Mouse (Mus musculus): ENCODE data around the gene Rtn4r. TPM values are rescaled to one million over a fixed set of nuclear protein-coding genes. Genes with fewer than 3 reads are reported as not detected.

Rtn4r gene
- total and polyA plus RNA-seq, 2 experiments: not detected

DNA sequence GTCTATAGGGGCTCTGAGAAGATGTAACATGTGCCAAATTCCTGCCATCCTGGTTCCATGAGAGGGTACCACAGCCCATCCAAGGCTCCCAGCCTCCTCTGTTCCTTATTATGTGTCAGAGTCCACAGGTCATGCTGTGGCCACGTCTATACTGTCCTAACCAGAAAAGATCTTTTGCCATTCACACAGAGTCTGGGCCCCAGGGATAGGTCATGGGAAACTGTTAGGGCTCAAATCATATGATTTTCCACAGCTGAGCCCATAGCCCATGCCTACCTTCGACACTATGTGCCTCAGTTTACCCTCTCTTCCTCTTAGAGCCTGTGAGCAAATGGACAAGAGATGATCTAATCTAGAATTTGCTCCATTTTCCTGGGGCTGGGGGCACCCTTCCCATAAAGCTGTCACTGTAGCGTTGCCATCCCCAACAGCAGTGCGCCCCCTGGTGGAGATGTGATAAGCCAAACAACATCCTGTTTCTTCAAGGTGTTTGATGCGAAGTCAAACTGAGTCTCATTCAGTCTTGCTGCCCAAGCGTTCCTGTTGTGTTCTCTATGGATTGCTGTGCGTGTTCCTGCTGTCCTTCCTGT lies 44.9 kb downstream of the Rtn4r start:
- peak; percentile 86 for TF ChIP-seq CTCF (IDR thresholded peaks at IDR 0.05; ENCODE audit: low read depth, low read length)
- TF ChIP-seq POLR2A (IDR thresholded peaks at IDR 0.05; ENCODE audit: extremely low read depth, insufficient read depth, low read length): no peak
- H3K36me3 ChIP-seq (ENCODE audit: control insufficient read depth, insufficient read depth, low read length): no peaks in the 10 kb centered on the region

DNA sequence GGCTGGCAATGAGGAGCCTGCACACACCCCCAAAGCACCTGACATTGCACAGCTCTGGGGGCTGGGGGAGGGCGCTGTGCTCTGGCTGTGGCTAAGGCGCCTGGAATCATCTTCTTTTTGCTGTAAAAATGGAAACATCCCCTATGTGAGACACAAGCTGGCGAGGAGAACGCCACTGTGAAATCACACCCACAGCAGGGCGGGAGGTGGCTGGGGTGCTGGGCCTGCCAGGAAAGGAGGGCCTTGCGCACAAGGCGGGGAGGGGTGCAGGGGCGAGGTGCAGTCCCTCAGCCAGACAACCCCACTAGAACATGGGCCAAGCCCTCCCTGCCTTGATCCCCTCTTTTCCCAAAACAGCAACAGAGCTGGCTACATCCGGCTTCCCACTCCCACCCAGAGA lies 45.8 kb downstream of the Rtn4r start:
- Histone ChIP-seq H3K79me2 (ENCODE audit: control insufficient read depth, insufficient read depth, low read length) (no peaks in the 10 kb centered on the region), H3K4me1 (ENCODE audit: control insufficient read depth, insufficient read depth, low read length) (peaks cover 5% of the 10 kb centered on the region; the same call in 1 of the 2 replicates), H3K27me3 (ENCODE audit: control insufficient read depth, insufficient read depth, low read length) (no peaks in the 10 kb centered on the region), H3K27ac (replicated peaks; ENCODE audit: insufficient read depth, low read depth, low read length) (no peak overlapping the region), H3K9ac (ENCODE audit: low read depth, low read length) (no peak overlapping the region), H3K36me3 (ENCODE audit: control insufficient read depth, insufficient read depth, low read length) (no peaks in the 10 kb centered on the region), H3K4me3 (ENCODE audit: insufficient read depth, low read depth, low read length) (no peak overlapping the region)
- WGBS: 89% methylated on average over 9 of the region's 9 CpGs
- no peak for DNase-seq (ENCODE audit: extremely low read depth, low read depth, low spot score)
- TF ChIP-seq POLR2A (IDR thresholded peaks at IDR 0.05; ENCODE audit: extremely low read depth, insufficient read depth, low read length) (no peak), CTCF (IDR thresholded peaks at IDR 0.05; ENCODE audit: low read depth, low read length) (no peak)

More for the DNA sequence above, 44.9 kb downstream of the Rtn4r start:
- no peak overlapping the region for H3K9ac ChIP-seq (ENCODE audit: low read depth, low read length)
- DNase-seq (ENCODE audit: extremely low read depth, low read depth, low spot score): peak; percentile 31
- peaks cover 5% of the 10 kb centered on the region; the same call in 1 of the 2 replicates for H3K4me1 ChIP-seq (ENCODE audit: control insufficient read depth, insufficient read depth, low read length)
- WGBS: 12% methylated on average over 7 of the region's 7 CpGs
- no peak overlapping the region for H3K4me3 ChIP-seq (ENCODE audit: insufficient read depth, low read depth, low read length)
- no peaks in the 10 kb centered on the region for H3K79me2 ChIP-seq (ENCODE audit: control insufficient read depth, insufficient read depth, low read length)
- no peak overlapping the region for H3K27ac ChIP-seq (replicated peaks; ENCODE audit: insufficient read depth, low read depth, low read length)
- no peaks in the 10 kb centered on the region for H3K27me3 ChIP-seq (ENCODE audit: control insufficient read depth, insufficient read depth, low read length)

DNA sequence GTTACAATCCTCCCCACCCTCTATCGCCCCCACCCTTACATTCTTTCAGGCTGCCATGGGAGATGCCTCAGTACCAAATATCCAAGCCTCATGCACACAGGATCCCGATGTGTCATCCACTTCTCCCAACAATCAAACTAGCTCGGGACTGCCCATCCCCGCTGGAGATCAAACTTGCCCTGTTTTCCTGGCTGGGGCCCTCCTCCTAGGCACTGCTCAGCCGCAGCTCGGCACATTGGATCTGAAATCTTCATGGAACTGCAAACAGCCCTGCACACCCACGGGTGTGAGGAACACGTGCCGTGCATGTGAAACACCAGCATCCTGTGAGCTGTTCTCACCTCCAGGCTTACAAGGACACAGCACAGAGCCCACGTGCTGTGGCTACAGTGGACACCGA lies 46.3 kb downstream of the Rtn4r start:
- Histone ChIP-seq H3K4me1 (ENCODE audit: control insufficient read depth, insufficient read depth, low read length) (peaks cover 5% of the 10 kb centered on the region; the same call in 1 of the 2 replicates), H3K27me3 (ENCODE audit: control insufficient read depth, insufficient read depth, low read length) (no peaks in the 10 kb centered on the region), H3K4me3 (ENCODE audit: insufficient read depth, low read depth, low read length) (no peak overlapping the region), H3K36me3 (ENCODE audit: control insufficient read depth, insufficient read depth, low read length) (no peaks in the 10 kb centered on the region), H3K9ac (ENCODE audit: low read depth, low read length) (no peak overlapping the region), H3K27ac (replicated peaks; ENCODE audit: insufficient read depth, low read depth, low read length) (no peak overlapping the region), H3K79me2 (ENCODE audit: control insufficient read depth, insufficient read depth, low read length) (no peaks in the 10 kb centered on the region)
- no peak for TF ChIP-seq CTCF (IDR thresholded peaks at IDR 0.05; ENCODE audit: low read depth, low read length)
- no peak for TF ChIP-seq POLR2A (IDR thresholded peaks at IDR 0.05; ENCODE audit: extremely low read depth, insufficient read depth, low read length)
- DNase-seq (ENCODE audit: extremely low read depth, low read depth, low spot score): no peak
- 80% methylated on average over 11 of the region's 11 CpGs for WGBS

DNA sequence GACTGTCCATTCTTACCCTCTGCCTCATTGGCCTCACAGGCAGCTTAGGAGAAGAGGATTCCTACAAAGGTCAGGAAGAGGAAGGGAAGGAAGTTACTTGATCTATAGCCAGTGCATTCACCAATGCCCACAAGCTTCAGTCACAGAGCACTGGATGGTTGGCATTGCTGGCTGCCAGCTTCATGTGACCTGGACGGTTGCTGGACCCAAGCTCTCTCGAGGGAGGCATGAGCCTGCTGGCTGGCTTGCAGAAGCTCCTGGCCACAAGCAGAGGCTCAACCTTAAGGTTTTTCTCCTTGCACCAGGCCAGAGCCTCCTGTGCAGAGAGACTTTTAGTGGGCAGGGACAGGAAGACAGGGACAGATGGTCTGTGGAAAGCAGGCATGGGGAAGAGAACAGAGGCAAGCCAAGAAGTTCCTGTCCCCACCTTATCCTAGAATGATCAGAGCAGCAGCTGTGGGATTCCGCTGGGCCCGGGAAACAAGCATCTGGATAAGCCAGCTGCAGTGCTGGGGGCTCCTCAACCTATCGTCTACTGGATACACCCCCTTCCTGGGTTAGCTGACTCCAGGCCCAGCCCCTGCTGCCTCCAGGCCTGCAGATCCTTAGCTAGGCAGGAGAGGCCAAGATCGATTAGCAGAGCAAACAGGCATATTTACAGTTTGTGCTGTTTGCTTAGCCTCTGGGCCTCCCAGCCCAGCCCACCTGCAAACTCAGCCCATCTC lies 48.5 kb downstream of the Rtn4r start:
- H3K27me3 ChIP-seq (ENCODE audit: control insufficient read depth, insufficient read depth, low read length): no peaks in the 10 kb centered on the region; the same call in 1 of the 2 replicates
- H3K79me2 ChIP-seq (ENCODE audit: control insufficient read depth, insufficient read depth, low read length): no peaks in the 10 kb centered on the region
- no peaks in the 10 kb centered on the region for H3K36me3 ChIP-seq (ENCODE audit: control insufficient read depth, insufficient read depth, low read length)
- no peak overlapping the region for H3K4me3 ChIP-seq (ENCODE audit: insufficient read depth, low read depth, low read length)
- peak; percentile 47 for DNase-seq (ENCODE audit: extremely low read depth, low read depth, low spot score)
- no peak overlapping the region for H3K9ac ChIP-seq (ENCODE audit: low read depth, low read length)
- peaks cover 5% of the 10 kb centered on the region; the same call in 1 of the 2 replicates for H3K4me1 ChIP-seq (ENCODE audit: control insufficient read depth, insufficient read depth, low read length)
- 10% methylated on average over 6 of the region's 6 CpGs for WGBS
- TF ChIP-seq CTCF (IDR thresholded peaks at IDR 0.05; ENCODE audit: low read depth, low read length) (no peak), POLR2A (IDR thresholded peaks at IDR 0.05; ENCODE audit: extremely low read depth, insufficient read depth, low read length) (no peak)
- no peak overlapping the region for H3K27ac ChIP-seq (replicated peaks; ENCODE audit: insufficient read depth, low read depth, low read length)

DNA sequence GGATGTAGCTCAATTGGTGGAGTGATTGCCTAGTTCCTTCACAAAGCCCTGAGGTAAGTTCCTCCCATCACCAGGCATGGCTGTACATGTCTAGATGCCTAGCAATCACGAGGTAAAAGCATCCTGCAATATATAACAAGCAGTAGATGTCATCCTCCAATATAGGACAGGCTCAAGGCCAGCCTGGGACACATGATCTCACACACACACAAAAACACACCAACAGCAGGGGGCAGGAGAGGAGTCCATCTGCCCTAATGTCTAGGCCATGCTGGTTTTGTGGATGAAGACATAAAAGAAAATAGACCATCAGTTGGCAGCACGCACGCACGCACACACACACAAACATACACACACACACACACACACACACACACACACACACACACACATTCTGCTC lies 49.3 kb downstream of the Rtn4r start:
- H3K27ac ChIP-seq (replicated peaks; ENCODE audit: insufficient read depth, low read depth, low read length): no peak overlapping the region
- 71% methylated on average over 4 of the region's 4 CpGs for WGBS
- peaks cover 5% of the 10 kb centered on the region; the same call in 1 of the 2 replicates for H3K4me1 ChIP-seq (ENCODE audit: control insufficient read depth, insufficient read depth, low read length)

More for the DNA sequence above, 49.3 kb downstream of the Rtn4r start:
- Histone ChIP-seq H3K27me3 (ENCODE audit: control insufficient read depth, insufficient read depth, low read length) (no peaks in the 10 kb centered on the region; the same call in 1 of the 2 replicates), H3K9ac (ENCODE audit: low read depth, low read length) (no peak overlapping the region), H3K4me3 (ENCODE audit: insufficient read depth, low read depth, low read length) (no peak overlapping the region), H3K36me3 (ENCODE audit: control insufficient read depth, insufficient read depth, low read length) (no peaks in the 10 kb centered on the region), H3K79me2 (ENCODE audit: control insufficient read depth, insufficient read depth, low read length) (no peaks in the 10 kb centered on the region)
- peak; percentile 6 for DNase-seq (ENCODE audit: extremely low read depth, low read depth, low spot score)
- 0 out of 2 replicates have a peak, but pooled peaks have one; percentile 15 for TF ChIP-seq CTCF (IDR thresholded peaks at IDR 0.05; ENCODE audit: low read depth, low read length)
- TF ChIP-seq POLR2A (IDR thresholded peaks at IDR 0.05; ENCODE audit: extremely low read depth, insufficient read depth, low read length): no peak

All from liver, adult 2 months (tissue).